Mouse (Mus musculus): Measurements from ENCODE around the gene D930048N14Rik. TPM values are rescaled to one million over a fixed set of nuclear protein-coding genes. Genes with fewer than 3 reads are reported as not detected.
"Not testable (repeated sequence)": the region's sequence is repeated elsewhere in the genome, so short reads cannot be mapped to it uniquely, and the experiment has no call there.

Gene D930048N14Rik
- polyA plus RNA-seq, 1 experiment from 2014 or later = 0.97 TPM

GRCm38 (mm10) chr11:51681324-51681975 is 30.7 kb downstream of the D930048N14Rik start:
- H3K4me2 ChIP-seq = peak overlapping the region; percentile 47
- no peak overlapping the region for H3K4me3 ChIP-seq (ENCODE audit: low read depth, low read length)
- no peaks in the 10 kb centered on the region for H3K36me3 ChIP-seq (ENCODE audit: control insufficient read depth, insufficient read depth, low read length)
- no peak for ATAC-seq (replicated peaks; ENCODE audit: insufficient number of reproducible peaks, low FRiP score, low TSS enrichment)
- no peak overlapping the region for H3K27ac ChIP-seq (ENCODE audit: low read depth, low read length)
- H3K4me1 ChIP-seq (ENCODE audit: control insufficient read depth, insufficient read depth, low read length) = no peaks in the 10 kb centered on the region
- 0 out of 2 replicates have a peak overlapping the region, but pooled peaks have one; percentile 12 for H3K9ac ChIP-seq (ENCODE audit: low read depth, low read length)
- 31% methylated on average over 13 of the region's 13 CpGs for WGBS (ENCODE audit: insufficient replicate concordance)
- no peaks in the 10 kb centered on the region for H3K9me3 ChIP-seq (replicated peaks; ENCODE audit: control insufficient read depth, low read length)
- H3K27me3 ChIP-seq (ENCODE audit: control insufficient read depth, insufficient read depth, low read length) = no peaks in the 10 kb centered on the region

- Histone ChIP-seq H3K4me2 (no peak overlapping the region; the same call in 1 of the 2 replicates), H3K9me3 (replicated peaks; ENCODE audit: control insufficient read depth, low read length) (no peaks in the 10 kb centered on the region)
- WGBS (ENCODE audit: insufficient replicate concordance) = 41% methylated on average over 8 of the region's 8 CpGs
These were observed 31.2 kb downstream of the D930048N14Rik start for GRCm38 (mm10) chr11:51681976-51682374.

GRCm38 (mm10) chr11:51688330-51689328 is 37.9 kb downstream of the D930048N14Rik start, which contains the start of gene 0610009B22Rik:
0610009B22Rik (minus strand) TSS chr11:51688874.
- no peaks in the 10 kb centered on the region for H3K27me3 ChIP-seq (ENCODE audit: control insufficient read depth, insufficient read depth, low read length)
- H3K4me1 ChIP-seq (ENCODE audit: control insufficient read depth, insufficient read depth, low read length) = 0 out of 2 replicates have a peak, but pooled peaks cover 3% of the 10 kb centered on the region
- peak within 1 kb of the TSS; percentile 70 for H3K4me2 ChIP-seq
- peak within 1 kb of the TSS; percentile 98 for H3K27ac ChIP-seq (ENCODE audit: low read depth, low read length)
- peak within 1 kb of the TSS; percentile 62 for H3K4me3 ChIP-seq (ENCODE audit: low read depth, low read length)
- peak; percentile 99 for ATAC-seq (replicated peaks; ENCODE audit: insufficient number of reproducible peaks, low FRiP score, low TSS enrichment)
- WGBS (ENCODE audit: insufficient replicate concordance) = under 1% methylated on average over 60 of the region's 60 CpGs
- H3K9ac ChIP-seq (ENCODE audit: low read depth, low read length) = peak within 1 kb of the TSS; percentile 84
- H3K36me3 ChIP-seq (ENCODE audit: control insufficient read depth, insufficient read depth, low read length) = no peaks in the 10 kb centered on the region
- no peaks in the 10 kb centered on the region for H3K9me3 ChIP-seq (replicated peaks; ENCODE audit: control insufficient read depth, low read length)

More at GRCm38 (mm10) chr11:51681976-51682374, 31.2 kb downstream of the D930048N14Rik start:
- no peak overlapping the region for H3K9ac ChIP-seq (ENCODE audit: low read depth, low read length)
- no peak overlapping the region for H3K27ac ChIP-seq (ENCODE audit: low read depth, low read length)
- no peaks in the 10 kb centered on the region for H3K27me3 ChIP-seq (ENCODE audit: control insufficient read depth, insufficient read depth, low read length)
- H3K4me1 ChIP-seq (ENCODE audit: control insufficient read depth, insufficient read depth, low read length) = no peaks in the 10 kb centered on the region
- no peaks in the 10 kb centered on the region for H3K36me3 ChIP-seq (ENCODE audit: control insufficient read depth, insufficient read depth, low read length)
- no peak overlapping the region for H3K4me3 ChIP-seq (ENCODE audit: low read depth, low read length)
- ATAC-seq (replicated peaks; ENCODE audit: insufficient number of reproducible peaks, low FRiP score, low TSS enrichment) = no peak

GRCm38 (mm10) chr11:51689343-51689742 is 38.6 kb downstream of the D930048N14Rik start:
- Histone ChIP-seq H3K27ac (ENCODE audit: low read depth, low read length) (peak overlapping the region; percentile 98), H3K4me3 (ENCODE audit: low read depth, low read length) (peak overlapping the region; percentile 62), H3K4me2 (peak overlapping the region; percentile 64), H3K36me3 (ENCODE audit: control insufficient read depth, insufficient read depth, low read length) (no peaks in the 10 kb centered on the region), H3K4me1 (ENCODE audit: control insufficient read depth, insufficient read depth, low read length) (0 out of 2 replicates have a peak, but pooled peaks cover 3% of the 10 kb centered on the region), H3K27me3 (ENCODE audit: control insufficient read depth, insufficient read depth, low read length) (no peaks in the 10 kb centered on the region), H3K9me3 (replicated peaks; ENCODE audit: control insufficient read depth, low read length) (no peaks in the 10 kb centered on the region), H3K9ac (ENCODE audit: low read depth, low read length) (peak overlapping the region; percentile 84)
- ATAC-seq (replicated peaks; ENCODE audit: insufficient number of reproducible peaks, low FRiP score, low TSS enrichment) = no peak
- WGBS (ENCODE audit: insufficient replicate concordance) = 22% methylated on average over 6 of the region's 6 CpGs

GRCm38 (mm10) chr11:51690597-51690996 is 39.8 kb downstream of the D930048N14Rik start:
- not testable (repeated sequence) for H3K27ac ChIP-seq (ENCODE audit: low read depth, low read length); ATAC-seq (replicated peaks; ENCODE audit: insufficient number of reproducible peaks, low FRiP score, low TSS enrichment); H3K9ac ChIP-seq (ENCODE audit: low read depth, low read length); H3K4me3 ChIP-seq (ENCODE audit: low read depth, low read length); H3K4me2 ChIP-seq; H3K36me3 ChIP-seq (ENCODE audit: control insufficient read depth, insufficient read depth, low read length); H3K9me3 ChIP-seq (replicated peaks; ENCODE audit: control insufficient read depth, low read length); H3K4me1 ChIP-seq (ENCODE audit: control insufficient read depth, insufficient read depth, low read length); H3K27me3 ChIP-seq (ENCODE audit: control insufficient read depth, insufficient read depth, low read length)
- 95% methylated on average over 1 of the region's 3 CpGs for WGBS (ENCODE audit: insufficient replicate concordance)

GRCm38 (mm10) chr11:51694984-51695383 is 44.2 kb downstream of the D930048N14Rik start:
- no peak overlapping the region for H3K4me3 ChIP-seq (ENCODE audit: low read depth, low read length)
- WGBS (ENCODE audit: insufficient replicate concordance) = 94% methylated on average over 3 of the region's 3 CpGs
- no peaks in the 10 kb centered on the region for H3K9me3 ChIP-seq (replicated peaks; ENCODE audit: control insufficient read depth, low read length)
- no peaks in the 10 kb centered on the region for H3K4me1 ChIP-seq (ENCODE audit: control insufficient read depth, insufficient read depth, low read length)
- no peaks in the 10 kb centered on the region for H3K27me3 ChIP-seq (ENCODE audit: control insufficient read depth, insufficient read depth, low read length)
- H3K9ac ChIP-seq (ENCODE audit: low read depth, low read length) = no peak overlapping the region
- H3K27ac ChIP-seq (ENCODE audit: low read depth, low read length) = no peak overlapping the region
- peaks cover 24% of the 10 kb centered on the region for H3K36me3 ChIP-seq (ENCODE audit: control insufficient read depth, insufficient read depth, low read length)
- no peak overlapping the region for H3K4me2 ChIP-seq
- ATAC-seq (replicated peaks; ENCODE audit: insufficient number of reproducible peaks, low FRiP score, low TSS enrichment) = no peak

GRCm38 (mm10) chr11:51702831-51703230 is 52.1 kb downstream of the D930048N14Rik start:
- peaks cover 36% of the 10 kb centered on the region for H3K36me3 ChIP-seq (ENCODE audit: control insufficient read depth, insufficient read depth, low read length)
- WGBS (ENCODE audit: insufficient replicate concordance) = 77% methylated on average over 3 of the region's 3 CpGs

GRCm38 (mm10) chr11:51703379-51703998 is 52.7 kb downstream of the D930048N14Rik start:
- WGBS (ENCODE audit: insufficient replicate concordance) = 62% methylated on average over 10 of the region's 10 CpGs
- ATAC-seq (replicated peaks; ENCODE audit: insufficient number of reproducible peaks, low FRiP score, low TSS enrichment) = no peak
- no peak overlapping the region for H3K4me2 ChIP-seq
- no peak overlapping the region for H3K27ac ChIP-seq (ENCODE audit: low read depth, low read length)
- H3K9me3 ChIP-seq (replicated peaks; ENCODE audit: control insufficient read depth, low read length) = no peaks in the 10 kb centered on the region
- no peaks in the 10 kb centered on the region for H3K27me3 ChIP-seq (ENCODE audit: control insufficient read depth, insufficient read depth, low read length)
- no peaks in the 10 kb centered on the region for H3K4me1 ChIP-seq (ENCODE audit: control insufficient read depth, insufficient read depth, low read length)
- no peak overlapping the region for H3K9ac ChIP-seq (ENCODE audit: low read depth, low read length)
- peaks cover 31% of the 10 kb centered on the region for H3K36me3 ChIP-seq (ENCODE audit: control insufficient read depth, insufficient read depth, low read length)
- H3K4me3 ChIP-seq (ENCODE audit: low read depth, low read length) = no peak overlapping the region

More at GRCm38 (mm10) chr11:51702831-51703230, 52.1 kb downstream of the D930048N14Rik start:
- Histone ChIP-seq H3K4me2 (no peak overlapping the region), H3K27ac (ENCODE audit: low read depth, low read length) (no peak overlapping the region), H3K27me3 (ENCODE audit: control insufficient read depth, insufficient read depth, low read length) (no peaks in the 10 kb centered on the region), H3K4me1 (ENCODE audit: control insufficient read depth, insufficient read depth, low read length) (no peaks in the 10 kb centered on the region), H3K9ac (ENCODE audit: low read depth, low read length) (no peak overlapping the region), H3K4me3 (ENCODE audit: low read depth, low read length) (no peak overlapping the region), H3K9me3 (replicated peaks; ENCODE audit: control insufficient read depth, low read length) (no peaks in the 10 kb centered on the region)
- no peak for ATAC-seq (replicated peaks; ENCODE audit: insufficient number of reproducible peaks, low FRiP score, low TSS enrichment)

Measured in heart, embryonic 11.5 days (tissue).